Mouse (Mus musculus): Measurements from ENCODE around the gene Clcnka.

The Clcnka gene

DNA sequence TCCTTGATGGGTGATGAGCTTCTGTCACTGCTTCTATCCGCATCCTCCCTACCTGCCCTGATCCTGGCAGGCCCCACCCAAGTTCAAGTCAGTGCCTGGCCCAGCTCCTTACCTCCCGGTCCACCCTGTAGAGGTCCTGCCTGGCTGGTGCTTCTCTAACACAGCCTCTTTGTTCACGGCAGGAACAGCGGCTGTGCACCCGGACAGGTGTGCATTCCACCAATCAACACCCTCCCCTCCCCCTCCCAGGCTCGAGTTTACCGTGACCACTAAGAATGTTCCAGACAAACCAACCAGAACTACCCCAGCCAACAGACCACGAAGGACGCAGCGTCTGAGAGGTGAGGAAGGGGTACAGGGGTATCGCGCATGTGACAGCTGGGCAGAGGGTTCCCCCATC is at the start of gene Clcnka:
Clcnka (minus strand) TSS at position 180 of the 400 bp plus-strand sequence.
- no peak for DNase-seq

- no peak for DNase-seq
These were observed 47.7 kb upstream of the Clcnka start for GRCm38 (mm10) chr4:141446211-141446610.

- DNase-seq: no peak
These were observed 46.8 kb upstream of the Clcnka start for GRCm38 (mm10) chr4:141445328-141445720.

DNA sequence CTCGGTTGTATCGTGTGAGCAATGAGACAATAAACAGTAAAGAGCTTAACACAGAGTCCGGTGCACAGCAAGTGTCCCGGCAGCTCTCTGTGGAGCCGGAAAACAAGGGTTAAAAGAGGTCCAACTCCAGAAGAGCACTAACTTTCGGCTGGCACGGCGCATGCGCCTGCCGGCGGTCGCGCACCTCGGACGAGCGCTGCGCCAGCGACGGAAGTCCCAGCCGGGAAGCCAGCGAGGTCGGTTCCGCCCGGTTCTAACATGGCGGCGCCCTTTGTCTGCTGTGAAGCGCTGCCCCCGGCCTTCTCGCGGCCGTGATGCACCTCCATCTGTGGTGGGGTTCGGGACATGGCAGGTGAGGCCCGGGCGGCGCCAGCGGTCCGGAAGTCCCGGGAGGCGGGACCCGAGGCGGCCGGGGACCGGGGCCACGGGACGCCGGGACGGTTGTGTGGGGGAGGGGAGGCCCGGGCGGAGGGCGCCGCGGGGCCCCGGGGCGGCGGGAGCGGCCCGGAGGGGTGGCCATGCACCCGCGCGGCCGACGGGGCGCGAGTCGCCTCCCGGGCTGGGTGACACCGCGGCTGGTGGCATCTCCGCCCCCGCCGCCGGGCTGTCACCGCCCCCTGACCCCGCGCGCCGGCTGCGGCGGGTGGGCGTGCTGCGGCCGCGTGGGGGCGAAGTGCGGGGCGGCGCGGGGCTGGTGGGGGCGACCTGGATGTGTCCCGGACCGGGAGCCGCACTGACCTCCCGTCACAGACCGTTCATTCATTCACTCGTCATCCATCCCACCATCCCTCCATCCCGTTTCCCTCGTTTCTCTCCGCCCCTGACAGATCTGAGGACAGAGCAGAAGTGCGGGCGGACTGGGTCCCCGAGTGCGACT is 46.2 kb upstream of the Clcnka start, which contains the start of gene Zbtb17:
Zbtb17 (plus strand) TSS at position 204 of the 877 bp plus-strand sequence.
- DNase-seq: peak; percentile 91

DNA sequence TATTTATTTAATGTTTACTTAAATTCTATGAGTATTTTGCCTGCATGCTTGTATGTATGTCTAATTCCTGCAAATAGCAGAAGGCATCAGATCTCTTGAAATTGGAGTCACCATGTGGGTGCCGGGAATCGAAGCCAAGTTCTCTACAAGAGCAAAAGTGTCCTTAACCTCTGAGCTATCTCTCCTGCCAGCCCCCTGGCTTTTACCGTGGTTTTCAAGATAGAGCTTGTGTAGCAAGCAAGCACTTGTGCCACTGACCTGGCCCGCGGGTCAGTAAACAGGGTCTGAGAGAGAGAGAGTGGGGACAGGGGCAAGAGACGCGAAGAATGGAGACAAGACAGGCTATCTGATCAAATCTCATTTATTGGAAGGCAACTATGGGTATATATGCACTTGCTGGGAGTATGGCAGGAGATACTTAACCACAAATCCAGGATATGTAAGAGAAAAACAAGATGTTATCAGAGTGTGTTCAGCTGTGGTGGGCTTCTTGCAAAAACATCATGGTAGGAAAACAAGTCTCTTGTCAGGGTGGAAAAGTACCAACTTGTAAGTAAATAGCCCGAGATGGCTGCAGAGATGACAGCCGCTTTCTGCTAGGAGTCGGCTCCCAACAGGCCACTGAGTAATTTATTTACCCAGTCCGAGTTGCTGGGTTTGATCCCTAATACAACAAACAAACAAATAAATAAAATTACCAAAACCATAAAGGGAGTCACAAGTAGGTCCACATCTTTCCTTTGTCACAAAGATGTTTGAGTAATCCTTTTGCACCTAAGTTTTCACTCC is 45.3 kb upstream of the Clcnka start:
- DNase-seq: no peak

DNA sequence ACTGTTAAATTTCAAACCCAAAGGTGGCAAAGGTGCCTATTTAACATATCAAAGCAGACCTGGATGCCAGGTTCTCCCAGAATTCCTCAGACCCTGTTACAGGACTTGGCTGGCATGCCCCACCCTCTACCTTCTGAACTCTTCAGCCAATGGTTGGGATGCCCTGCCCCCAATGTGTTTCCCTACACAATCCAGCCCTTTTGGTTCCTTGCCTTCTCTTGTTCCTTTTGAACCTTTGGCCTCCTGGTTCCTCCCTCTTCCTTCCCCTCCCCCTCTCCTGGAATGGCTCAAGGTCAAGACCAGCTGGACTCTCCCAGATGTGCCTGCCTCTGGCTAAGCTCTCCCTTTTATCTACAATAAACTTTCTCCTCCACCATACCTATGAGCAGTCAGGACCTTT is 42.4 kb upstream of the Clcnka start:
- no peak for DNase-seq

DNA sequence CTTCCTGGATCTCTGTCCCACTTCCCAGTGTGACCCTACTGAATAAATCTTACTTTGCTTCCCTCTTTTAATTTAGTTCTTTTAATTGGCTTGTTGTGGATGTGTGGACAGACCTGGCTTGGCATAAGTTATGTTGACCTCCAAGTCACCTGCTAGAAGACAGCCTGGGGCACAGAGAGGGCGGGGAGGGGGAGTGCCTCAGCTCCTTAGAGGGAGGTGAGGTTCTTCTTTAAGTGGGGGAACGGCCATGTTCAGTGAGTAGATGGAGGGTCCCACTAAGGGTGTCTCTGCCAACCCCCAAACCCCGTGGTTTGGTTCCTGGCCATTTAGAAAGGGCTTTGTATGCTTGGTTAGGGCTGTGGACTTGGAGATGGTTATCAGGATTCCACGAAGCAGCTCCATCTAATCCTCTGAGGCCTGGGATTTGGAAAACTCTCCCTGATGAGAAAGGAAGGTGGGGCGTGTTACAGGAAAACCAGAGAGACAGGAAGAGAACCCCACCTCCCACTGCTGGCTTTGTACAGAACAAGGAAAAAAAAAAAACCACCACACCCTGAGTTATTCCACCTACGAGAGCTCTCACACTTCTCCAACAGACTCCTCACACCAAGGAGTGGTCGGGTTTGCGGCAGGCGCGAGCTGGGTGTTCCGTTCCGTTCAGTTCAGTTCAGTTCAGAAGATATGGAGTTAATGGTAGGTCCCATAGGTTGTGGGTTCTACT is 40.7 kb upstream of the Clcnka start:
- no peak for DNase-seq

GRCm38 (mm10) chr4:141435974-141436373 is 37.5 kb upstream of the Clcnka start, which contains the start of gene Srarp:
Srarp (minus strand) TSS chr4:141436105.
- DNase-seq: no peak

- DNase-seq: no peak
These were observed 34.7 kb upstream of the Clcnka start for GRCm38 (mm10) chr4:141433191-141433590.

DNA sequence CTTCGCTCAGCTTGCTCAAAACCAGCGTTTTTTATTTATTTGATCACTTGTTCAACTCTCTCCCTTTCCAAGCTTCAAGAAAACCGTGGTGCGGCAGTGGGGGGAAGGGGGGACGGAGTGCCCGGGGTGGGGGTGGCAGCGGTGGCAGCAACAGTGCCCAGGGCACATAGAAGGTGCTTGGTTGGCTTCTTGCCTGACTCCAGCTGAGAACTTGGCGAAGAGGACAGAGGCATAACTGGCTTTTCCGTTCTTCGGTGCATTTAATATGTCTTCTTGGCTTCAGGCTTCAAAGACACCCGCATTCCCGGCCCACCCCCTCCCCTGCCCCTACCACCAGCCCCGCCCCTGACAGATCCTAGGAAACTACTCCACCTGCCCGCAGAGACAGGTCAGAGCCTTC is 34.1 kb upstream of the Clcnka start:
- no peak for DNase-seq

DNA sequence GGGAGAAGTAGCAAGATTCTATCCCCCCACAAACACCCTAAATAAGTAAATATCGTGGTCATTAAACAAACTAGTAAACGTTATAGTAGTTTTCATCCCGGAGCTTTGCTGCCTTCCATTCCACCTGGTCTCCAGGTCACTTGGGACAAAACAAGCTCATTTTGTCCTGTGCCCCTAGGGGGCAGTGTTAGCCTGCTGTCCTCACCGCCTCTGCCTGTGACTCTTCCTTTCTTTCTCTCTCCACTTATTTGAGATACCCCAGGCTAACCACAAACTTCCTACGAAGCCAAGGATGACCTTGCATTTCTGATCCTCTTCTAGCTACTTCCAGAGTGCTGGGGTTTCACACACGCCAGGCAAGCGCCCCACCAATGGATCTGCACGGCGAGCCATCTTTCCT is 32.5 kb upstream of the Clcnka start:
- peak; percentile 80 for DNase-seq

DNA sequence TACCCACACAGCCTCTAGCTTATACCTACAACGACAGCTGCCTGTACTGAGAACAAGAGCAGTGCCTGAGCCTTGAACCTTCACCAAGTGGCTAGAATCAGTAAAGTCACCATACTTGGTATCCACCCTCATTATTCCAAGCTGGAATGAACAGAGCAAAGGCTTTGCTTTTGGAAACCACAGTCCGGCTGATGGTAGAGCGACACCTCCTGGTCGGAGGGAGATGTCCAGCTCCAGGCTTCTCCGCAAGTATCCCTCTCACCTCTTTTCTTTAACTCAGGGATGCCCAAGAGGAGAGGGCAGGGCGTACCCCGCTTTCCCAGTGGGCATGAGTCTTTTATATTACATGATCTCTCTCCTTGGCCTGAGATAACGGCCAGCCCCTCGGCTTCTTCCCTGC is 31.3 kb upstream of the Clcnka start:
- no peak for DNase-seq

- DNase-seq: no peak
These were observed 30.9 kb upstream of the Clcnka start for GRCm38 (mm10) chr4:141429381-141429780.

DNA sequence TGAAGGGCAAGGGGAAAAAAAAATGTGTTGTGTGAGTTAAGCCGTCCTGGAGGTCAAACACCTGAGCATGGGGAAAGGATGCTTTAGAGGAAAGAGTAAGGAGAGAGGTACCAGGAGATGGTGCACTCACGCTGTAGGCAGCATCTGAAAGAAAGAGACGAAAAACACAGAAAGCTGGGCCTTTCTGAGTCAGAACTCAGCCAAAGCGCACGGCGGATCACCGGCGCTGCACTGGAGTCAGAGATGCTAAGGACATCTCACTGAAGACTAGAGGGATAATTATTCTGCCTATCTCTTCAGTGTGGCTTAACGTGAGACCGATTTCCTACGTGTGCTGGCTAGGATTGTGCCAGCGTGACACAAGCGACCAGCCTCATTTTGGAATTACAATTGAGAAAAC is 29.4 kb upstream of the Clcnka start:
- no peak for DNase-seq

DNA sequence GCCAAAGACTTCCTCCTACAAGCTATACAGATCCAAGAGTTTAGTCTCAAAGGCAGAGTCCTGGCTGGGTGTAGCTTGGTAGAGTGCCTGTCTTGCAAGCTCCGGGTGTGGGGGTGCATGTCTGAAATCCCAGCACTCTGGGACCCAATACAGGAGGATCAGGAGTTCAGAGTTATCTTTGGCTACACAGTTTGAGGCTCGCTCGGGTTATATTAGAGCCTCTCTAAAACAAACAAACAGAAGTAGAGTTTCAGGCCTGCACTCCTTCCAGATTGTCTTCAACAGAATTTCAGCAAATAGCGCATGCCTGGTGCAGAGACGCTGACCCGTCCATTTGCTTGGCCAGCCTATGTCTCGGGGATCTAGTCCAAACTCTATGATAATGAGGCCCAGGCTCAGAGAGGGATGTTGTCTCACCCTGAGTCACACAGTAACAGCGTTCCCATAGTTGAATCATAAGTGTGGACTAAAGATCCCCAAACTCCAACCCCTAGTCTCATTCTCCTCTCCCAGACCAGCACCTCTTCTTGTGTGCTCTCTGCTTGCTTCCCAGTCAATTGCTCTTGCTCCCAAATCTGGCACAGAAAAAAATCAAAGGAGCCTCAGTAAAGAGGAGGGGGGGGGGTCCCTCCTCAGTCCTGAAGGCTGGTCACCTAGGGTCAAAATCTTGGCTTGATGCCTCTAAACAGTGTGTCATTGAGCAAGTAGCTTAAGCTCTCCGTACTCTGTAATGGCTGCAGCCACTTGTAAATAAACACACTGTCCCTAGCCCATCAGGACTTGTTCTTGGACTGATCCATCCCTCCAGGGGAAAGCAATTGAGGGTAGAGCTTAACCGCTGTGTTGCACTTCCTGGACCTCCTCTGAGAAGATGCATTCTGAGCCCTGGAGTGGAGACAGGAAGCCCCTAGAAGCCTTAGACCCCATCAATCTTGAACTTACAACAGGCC is 28.5 kb upstream of the Clcnka start:
- no peak for DNase-seq

DNA sequence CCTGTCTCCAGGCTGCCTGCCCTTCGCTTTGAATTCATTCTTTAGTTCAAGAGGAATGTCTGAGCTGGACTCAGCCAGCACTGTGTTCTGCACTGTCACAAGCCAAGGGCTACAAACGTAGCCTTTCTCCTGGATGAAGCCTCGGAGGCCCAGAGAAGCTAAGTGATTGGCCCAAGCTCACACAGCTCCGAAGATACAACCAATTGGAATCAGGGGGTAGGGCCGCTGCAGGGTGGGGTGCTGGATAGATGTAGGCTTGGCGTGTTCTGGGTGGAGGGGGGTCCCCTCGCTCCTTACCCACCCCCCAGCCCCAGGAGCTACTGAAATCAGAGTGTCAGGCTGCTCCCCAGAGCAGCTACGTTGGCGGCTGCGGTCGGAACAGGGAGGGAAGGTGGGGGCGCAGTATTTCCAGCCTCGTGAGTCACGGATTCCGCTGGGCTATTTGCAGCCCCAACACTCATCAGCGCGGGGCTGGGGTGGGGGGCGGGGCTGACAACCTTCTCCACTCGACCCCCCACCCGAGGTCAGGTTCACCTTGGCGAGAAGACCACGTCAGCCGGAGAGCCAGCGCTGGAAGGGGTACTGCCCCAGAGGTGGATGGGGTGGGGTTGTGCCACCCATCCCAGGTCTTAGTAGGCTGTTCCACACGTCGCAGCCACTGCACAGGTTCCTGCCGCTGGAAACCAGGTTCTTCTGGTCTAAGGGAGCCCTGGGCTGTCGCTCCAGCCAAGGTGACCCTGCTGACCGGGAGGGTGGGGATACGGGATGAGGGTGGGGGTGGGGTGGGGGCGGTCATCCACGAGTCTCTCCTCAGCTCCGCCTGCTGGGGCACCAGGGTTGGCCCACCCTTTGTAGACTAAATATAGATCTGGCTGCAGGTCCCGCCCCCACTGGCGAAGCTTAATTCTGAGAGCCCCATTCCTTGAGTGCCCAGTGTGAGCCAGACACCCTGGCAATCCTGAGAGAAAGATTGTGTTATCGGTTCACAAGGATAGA is 27.3 kb upstream of the Clcnka start:
- no peak for DNase-seq

- DNase-seq: no peak
These were observed 25.3 kb upstream of the Clcnka start for GRCm38 (mm10) chr4:141423691-141424431.

GRCm38 (mm10) chr4:141423288-141423687 is 24.8 kb upstream of the Clcnka start:
- DNase-seq: no peak

GRCm38 (mm10) chr4:141422841-141423240 is 24.3 kb upstream of the Clcnka start:
- DNase-seq: no peak

DNA sequence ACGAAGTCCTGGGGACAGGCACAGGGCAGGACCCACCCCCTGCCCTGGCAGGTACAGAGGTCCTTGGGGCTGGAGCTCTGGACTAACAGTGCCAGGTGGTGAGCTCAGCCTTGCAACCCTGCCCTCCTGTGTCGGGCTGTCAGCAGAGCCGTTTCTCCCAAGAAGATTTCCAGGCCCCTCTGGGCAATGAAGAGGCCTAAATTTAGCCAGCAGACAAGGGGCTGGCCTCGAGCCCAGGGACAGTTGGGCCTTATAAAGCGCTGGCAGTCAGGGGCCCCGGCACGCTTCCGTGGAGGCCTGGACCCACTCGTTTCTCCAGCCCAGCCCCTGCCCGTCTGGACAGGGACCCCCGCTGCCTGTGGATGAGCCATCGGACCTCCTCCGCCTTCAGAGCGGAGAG is 22.9 kb upstream of the Clcnka start:
- DNase-seq: peak; percentile 65

All from lung, postnatal 14 days (tissue).